Mouse (Mus musculus) spleen, adult 2 months (tissue): ENCODE results near the gene Cdca4. TPM values are rescaled to one million over a fixed set of nuclear protein-coding genes. Genes with fewer than 3 reads are reported as not detected.

Source experiments
- DNase-seq, 2 experiments: peaks; one replicate each; pipeline versions ENCODE4 v3.0.0 to v3.0.0-alpha.2; 2012 to 2021; ENCODE audit warnings: low spot score in 2 of 2, low read depth in 1 of 2
- H3K27ac ChIP-seq: fragments of 200-500 bp; 2 replicates; pipeline ENCODE4 v1.5.1; 2012; ENCODE audit warnings: low read length, inconsistent platforms; ENCODE audit not compliant: insufficient read depth
- H3K27me3 ChIP-seq: fragments of 200-500 bp; 2 replicates; pipeline ENCODE4 v1.6.1; 2012; ENCODE audit warnings: mild to moderate bottlenecking, moderate library complexity, low read length, inconsistent platforms; ENCODE audit not compliant: control insufficient read depth, insufficient read depth
- H3K36me3 ChIP-seq: fragments of 200-500 bp; 2 replicates; pipeline ENCODE4 v1.6.1; 2012; ENCODE audit warnings: mild to moderate bottlenecking, low read length, inconsistent platforms; ENCODE audit not compliant: control insufficient read depth, insufficient read depth
- H3K4me1 ChIP-seq: fragments of 200-500 bp; 2 replicates; pipeline ENCODE4 v1.6.1; 2011; ENCODE audit warnings: inconsistent platforms; ENCODE audit not compliant: control insufficient read depth, insufficient read depth, insufficient read length
- H3K4me3 ChIP-seq: fragments of 200-500 bp; 2 replicates; pipeline ENCODE4 v1.5.1; 2011; ENCODE audit warnings: mild to moderate bottlenecking, inconsistent platforms; ENCODE audit not compliant: insufficient read depth, insufficient read length; ENCODE audit errors: extremely low read depth
- CTCF ChIP-seq: fragments of 200-500 bp; IDR thresholded peaks from 2 replicates; pipeline ENCODE4 v1.5.1; 2011; ENCODE audit warnings: mild to moderate bottlenecking, inconsistent platforms; ENCODE audit not compliant: insufficient read depth, insufficient read length, insufficient replicate concordance; ENCODE audit errors: extremely low read depth
- POLR2A ChIP-seq: fragments of 200-500 bp; IDR thresholded peaks from 2 replicates; pipeline ENCODE4 v1.6.1; 2011; ENCODE audit warnings: low read depth, low read length, inconsistent platforms
- WGBS: fragments of 180-500 bp; shearing (Covaris S2); methylation state at CpG from one replicate; pipeline ENCODE4 v1.1.7; 2018; 5-methylcytosine and 5-hydroxymethylcytosine counted together
- polyA plus RNA-seq: library from polyadenylated mRNA; depleted of rRNA; stranded (reverse); fragments of >200 nt; gene quantifications from 2 replicates; pipeline ENCODE4 v1.2.3, GENCODE M21; 2012

The Cdca4 gene
- polyA plus RNA-seq, 1 experiment: 30.4 TPM

DNA sequence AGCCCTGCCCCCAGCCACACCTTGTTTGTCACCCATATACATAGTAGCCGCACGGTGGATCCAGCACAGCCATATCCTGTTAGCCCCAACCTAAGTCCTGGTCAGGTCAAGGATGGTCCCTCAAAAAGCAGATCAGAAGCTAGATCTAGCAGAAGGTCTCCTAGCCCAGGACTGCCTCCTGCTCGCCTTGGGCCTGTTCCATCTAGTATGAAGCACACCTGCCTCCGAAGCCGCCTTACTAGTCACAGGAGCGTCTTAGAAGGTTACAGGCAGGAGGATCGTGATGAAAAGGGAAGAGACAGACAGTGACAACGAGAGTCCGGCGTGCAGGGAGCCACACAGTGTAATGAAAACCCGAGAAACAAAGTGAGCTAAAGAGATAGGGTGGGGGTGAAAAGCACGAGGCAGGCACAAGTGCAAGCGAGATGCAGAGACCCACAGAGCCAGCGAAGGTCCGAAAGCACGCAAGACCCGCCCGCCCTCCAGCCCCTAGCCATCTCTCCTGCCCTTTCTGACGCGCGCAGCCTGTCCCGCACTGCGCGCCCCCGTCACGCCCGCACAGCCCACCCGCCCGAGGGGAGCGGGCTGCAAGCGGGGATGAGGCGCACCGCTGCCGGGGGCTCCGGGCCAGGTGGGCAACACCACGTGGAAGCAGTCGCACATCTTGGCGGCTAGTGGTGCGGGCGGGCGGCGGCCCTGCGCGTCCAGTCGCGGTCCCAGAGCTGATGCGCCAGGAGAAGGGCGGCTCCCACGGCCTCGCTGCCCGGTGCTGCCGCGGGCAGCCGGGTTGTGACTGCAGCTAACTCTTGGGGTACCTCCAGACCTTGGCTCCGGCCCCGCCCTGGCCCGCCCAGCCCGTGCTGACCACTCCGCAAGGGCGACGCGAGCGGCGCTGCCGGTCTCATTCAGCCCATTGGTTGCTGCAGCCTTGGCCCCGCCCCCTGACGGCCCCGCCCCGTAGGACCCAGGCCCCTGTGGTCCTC is 27.1 kb downstream of the Cdca4 start, which contains the start of gene Ahnak2:
Gene Ahnak2, minus strand, starts transcription at position 794 of the 983 bp plus-strand sequence.
- Histone ChIP-seq H3K4me1 (peaks cover 11% of the 10 kb centered on the region), H3K36me3 (no peaks in the 10 kb centered on the region), H3K4me3 (peak within 1 kb of the TSS; percentile 24; the same call in 1 of the 2 replicates), H3K27me3 (peaks cover 9% of the 10 kb centered on the region), H3K27ac (no peak within 1 kb of the TSS)
- no peak for DNase-seq
- WGBS: 8% methylated on average over 65 of the region's 69 CpGs
- TF ChIP-seq CTCF (no peak), POLR2A (no peak)

DNA sequence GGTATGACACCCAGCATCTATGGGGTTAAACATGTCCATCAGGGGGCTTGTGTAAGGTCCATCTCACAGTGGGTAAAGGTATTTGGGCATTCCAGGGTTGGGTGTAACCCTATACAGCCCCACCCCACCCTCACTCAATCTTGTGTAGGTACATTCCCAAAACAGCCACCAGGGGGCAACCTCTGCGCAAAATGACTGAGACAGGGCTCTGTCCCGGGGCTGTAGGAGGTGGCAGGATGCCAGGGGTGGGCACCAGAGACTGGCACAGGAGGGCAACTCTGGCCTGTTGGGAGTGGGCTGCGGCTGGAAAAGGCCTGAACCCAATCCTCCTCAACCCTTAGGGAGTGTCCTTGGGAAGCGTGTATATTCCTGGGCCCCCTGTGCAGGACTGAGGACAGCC is 28.7 kb downstream of the Cdca4 start:
- H3K36me3 ChIP-seq: no peaks in the 10 kb centered on the region
- peaks cover 9% of the 10 kb centered on the region for H3K27me3 ChIP-seq
- no peak overlapping the region for H3K4me3 ChIP-seq
- peak; percentile 45 to 68 for DNase-seq
- H3K27ac ChIP-seq: no peak overlapping the region
- TF ChIP-seq CTCF (peak; percentile 82; the same call in 1 of the 2 replicates), POLR2A (no peak)
- WGBS: 18% methylated on average over 4 of the region's 4 CpGs
- peaks cover 11% of the 10 kb centered on the region for H3K4me1 ChIP-seq

DNA sequence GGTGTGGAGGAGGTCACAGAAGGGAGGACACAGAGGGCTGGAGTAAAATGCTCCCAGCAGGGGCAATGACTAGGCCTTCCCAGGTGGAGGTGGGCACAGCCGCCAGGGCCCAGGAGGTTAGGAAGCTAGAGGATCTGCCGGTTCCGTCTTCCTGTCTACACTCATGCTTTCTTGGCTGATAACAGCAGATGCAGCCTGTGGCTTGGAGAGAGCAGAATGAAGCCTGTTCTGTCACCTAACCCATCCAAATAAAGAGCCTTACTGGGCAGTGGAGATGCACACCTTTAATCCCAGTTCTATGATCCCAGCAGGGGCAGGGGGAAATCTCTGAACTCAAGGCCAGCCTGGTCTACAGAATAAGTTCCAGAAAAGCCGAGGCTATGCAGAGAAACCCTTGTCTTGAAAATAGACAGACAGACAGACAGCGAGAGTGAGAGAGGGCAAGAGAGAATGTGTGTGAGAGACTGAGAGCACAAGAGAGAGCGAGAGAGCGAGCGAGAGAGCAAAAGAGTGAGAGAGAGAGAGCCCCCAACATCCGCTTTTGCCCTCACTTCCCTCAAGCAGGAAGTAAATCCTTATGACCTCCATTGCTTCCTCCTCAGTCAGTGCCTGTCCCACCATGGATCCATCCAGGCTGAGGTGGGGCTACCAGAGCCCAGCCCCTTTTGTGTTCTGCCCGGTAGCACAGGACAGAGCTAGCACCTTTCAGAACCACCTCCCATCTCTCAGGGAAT is 29.8 kb downstream of the Cdca4 start:
- H3K4me1 ChIP-seq: peaks cover 11% of the 10 kb centered on the region

DNA sequence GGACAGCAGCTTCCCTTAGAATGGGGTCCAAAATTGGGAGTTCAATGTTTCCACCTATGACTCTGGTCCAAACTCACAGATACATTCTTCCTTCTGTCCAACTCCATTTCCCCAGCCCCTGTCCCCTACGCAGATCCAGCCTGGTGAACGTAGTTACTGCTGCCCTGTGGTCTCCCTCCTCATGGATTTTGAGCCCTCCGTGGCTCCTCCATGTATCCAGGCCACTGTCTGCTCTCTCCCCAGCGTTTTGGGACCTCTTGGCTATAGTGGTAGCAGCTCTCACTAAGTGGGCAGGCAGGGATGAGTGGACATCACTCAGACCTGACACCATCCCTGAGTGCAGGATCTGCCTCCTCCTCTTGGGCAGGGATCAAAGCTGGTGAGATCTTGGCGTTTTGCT is 30.5 kb downstream of the Cdca4 start:
- DNase-seq: no peak
- Histone ChIP-seq H3K27me3 (peaks cover 9% of the 10 kb centered on the region), H3K4me1 (peaks cover 11% of the 10 kb centered on the region), H3K4me3 (no peak overlapping the region), H3K36me3 (no peaks in the 10 kb centered on the region), H3K27ac (no peak overlapping the region)
- WGBS: 81% methylated on average over 5 of the region's 5 CpGs
- no peak for TF ChIP-seq POLR2A
- no peak for TF ChIP-seq CTCF

More for the DNA sequence above, 29.8 kb downstream of the Cdca4 start:
- no peak for TF ChIP-seq CTCF
- TF ChIP-seq POLR2A: no peak
- 84% methylated on average over 10 of the region's 10 CpGs for WGBS
- H3K27ac ChIP-seq: no peak overlapping the region
- H3K36me3 ChIP-seq: no peaks in the 10 kb centered on the region
- H3K27me3 ChIP-seq: peaks cover 9% of the 10 kb centered on the region
- DNase-seq: no peak
- H3K4me3 ChIP-seq: no peak overlapping the region

DNA sequence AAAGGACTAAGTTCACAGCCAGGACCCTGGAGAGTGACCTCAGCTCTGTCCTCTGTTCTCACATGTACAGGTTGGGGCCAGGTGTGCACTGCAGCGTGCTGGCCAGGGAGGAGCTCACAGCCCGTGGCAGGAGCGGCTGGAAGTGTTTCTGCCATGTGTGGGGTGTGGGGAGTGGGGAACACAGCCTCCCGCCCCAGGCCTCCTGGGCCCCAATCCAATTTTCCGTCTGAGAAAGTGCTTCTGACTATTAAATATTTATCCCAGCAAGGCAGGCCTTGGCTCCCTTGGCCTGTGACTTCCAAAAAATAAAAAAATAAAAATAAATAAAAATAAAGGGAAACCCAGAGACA is 30.9 kb downstream of the Cdca4 start:
- Histone ChIP-seq H3K4me1 (peaks cover 11% of the 10 kb centered on the region), H3K27ac (no peak overlapping the region), H3K27me3 (peaks cover 9% of the 10 kb centered on the region), H3K36me3 (no peaks in the 10 kb centered on the region), H3K4me3 (no peak overlapping the region)
- no peak for TF ChIP-seq CTCF
- no peak for TF ChIP-seq POLR2A
- WGBS: 70% methylated on average over 5 of the region's 5 CpGs
- no peak for DNase-seq

DNA sequence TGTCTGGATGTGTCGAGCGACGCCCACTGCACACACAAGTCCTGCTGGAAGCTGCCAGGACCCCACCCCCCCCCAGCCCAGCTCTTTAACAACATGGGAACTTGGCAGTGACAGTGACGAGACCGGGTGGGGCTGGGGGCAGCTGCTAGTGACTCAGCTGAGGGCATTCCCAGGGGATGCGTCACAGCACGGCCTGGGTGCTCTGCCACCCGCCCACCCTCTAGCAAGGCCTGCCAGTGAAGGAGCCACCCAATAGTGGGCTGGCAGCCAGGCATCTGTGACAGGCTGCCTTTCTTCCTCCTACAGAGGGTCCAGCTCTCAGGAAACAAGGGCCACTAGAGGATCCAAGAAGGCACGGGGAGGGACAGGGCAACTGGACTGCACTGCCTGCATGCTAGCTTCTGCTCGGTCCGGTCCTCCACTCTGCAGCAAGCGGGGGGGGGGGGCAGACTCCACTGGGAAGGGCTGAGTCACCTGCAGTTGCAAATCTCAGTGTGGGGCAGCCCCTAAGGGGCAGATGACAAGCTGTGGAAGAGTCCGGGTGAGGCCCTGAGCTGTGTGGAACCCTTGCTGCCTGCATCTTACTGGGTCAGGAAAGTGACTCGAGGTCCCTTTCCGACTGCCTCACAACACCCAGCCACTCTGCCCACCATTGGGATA is 31.4 kb downstream of the Cdca4 start:
- WGBS: 46% methylated on average over 15 of the region's 15 CpGs
- H3K36me3 ChIP-seq: no peaks in the 10 kb centered on the region
- H3K27me3 ChIP-seq: peaks cover 6% of the 10 kb centered on the region
- TF ChIP-seq POLR2A: no peak
- no peak for TF ChIP-seq CTCF
- peaks cover 11% of the 10 kb centered on the region for H3K4me1 ChIP-seq
- no peak overlapping the region for H3K27ac ChIP-seq
- no peak for DNase-seq
- no peak overlapping the region for H3K4me3 ChIP-seq
